Mouse (Mus musculus) heart, embryonic 15.5 days (tissue): ENCODE results near the gene Zranb3. TPM values are rescaled to one million over a fixed set of nuclear protein-coding genes. Genes with fewer than 3 reads are reported as not detected.
A peak's percentile ranks its signal among the peaks of the same experiment; 100 is the strongest.
"Not testable (repeated sequence)": the region's sequence is repeated elsewhere in the genome, so short reads cannot be mapped to it uniquely, and the experiment has no call there.

Source experiments
- ATAC-seq: fragments of 200-750 bp; cut with Nextera tagmentation; replicated peaks from 2 replicates; pipeline ENCODE4 v1.8.0; 2017; ENCODE audit warnings: low read depth, moderate TSS enrichment; ENCODE audit not compliant: insufficient number of reproducible peaks, insufficient read depth, low FRiP score
- H3K27ac ChIP-seq: fragments of 300-500 bp; sonication (generic); 2 replicates; pipeline ENCODE4 v1.5.1; 2015; ENCODE audit warnings: mild to moderate bottlenecking, inconsistent platforms
- H3K27me3 ChIP-seq: fragments of 300-500 bp; sonication (generic); 2 replicates; pipeline ENCODE4 v1.6.1; 2015; ENCODE audit warnings: inconsistent platforms
- H3K36me3 ChIP-seq: fragments of 300-500 bp; sonication (generic); 2 replicates; pipeline ENCODE4 v1.6.1; 2015; ENCODE audit warnings: mild to moderate bottlenecking, inconsistent platforms
- H3K4me1 ChIP-seq: fragments of 300-500 bp; sonication (generic); replicated peaks from 2 replicates; pipeline ENCODE4 v1.6.1; 2015; ENCODE audit warnings: inconsistent platforms
- H3K4me2 ChIP-seq: fragments of 300-500 bp; sonication (generic); 2 replicates; pipeline ENCODE4 v1.6.1; 2015; ENCODE audit warnings: inconsistent platforms, mild to moderate bottlenecking, moderate library complexity
- H3K4me3 ChIP-seq: fragments of 300-500 bp; sonication (generic); 2 replicates; pipeline ENCODE4 v1.5.1; 2015; ENCODE audit warnings: mild to moderate bottlenecking, inconsistent platforms
- H3K9ac ChIP-seq: fragments of 300-500 bp; sonication (generic); 2 replicates; pipeline ENCODE4 v1.6.1; 2015; ENCODE audit warnings: mild to moderate bottlenecking, inconsistent platforms
- H3K9me3 ChIP-seq: fragments of 300-500 bp; sonication (generic); replicated peaks from 2 replicates; pipeline ENCODE4 v1.6.1; 2016; ENCODE audit warnings: inconsistent platforms
- WGBS: fragments of 180-500 bp; shearing (Covaris S2); methylation state at CpG from one replicate; pipeline ENCODE4 v1.1.7; 2015; ENCODE audit warnings: mixed read lengths; 5-methylcytosine and 5-hydroxymethylcytosine counted together
- polyA plus RNA-seq: library from polyadenylated mRNA; unstranded; fragments of >200 nt; fragmentation: Nextera tagmentation; extraction: Ambion mirVana; gene quantifications from 2 replicates; pipeline ENCODE4 v1.2.1, GENCODE M21; 2015

Gene Zranb3
- polyA plus RNA-seq, 1 experiment from 2014 or later, result 5.3 TPM

GRCm38 (mm10) chr1:128013698-128014386, 89.0 kb downstream of the Zranb3 start:
- Histone ChIP-seq H3K4me3 (no peak overlapping the region), H3K9me3 (no peaks in the 10 kb centered on the region), H3K4me2 (no peak overlapping the region), H3K36me3 (no peaks in the 10 kb centered on the region), H3K27ac (no peak overlapping the region), H3K9ac (no peak overlapping the region), H3K27me3 (no peaks in the 10 kb centered on the region), H3K4me1 (no peaks in the 10 kb centered on the region)
- no peak for ATAC-seq
- 68% methylated on average over 4 of the region's 4 CpGs for WGBS

- H3K9me3 ChIP-seq, result no peaks in the 10 kb centered on the region
- H3K4me3 ChIP-seq, result no peak overlapping the region
- H3K4me2 ChIP-seq, result no peak overlapping the region
- no peak overlapping the region for H3K9ac ChIP-seq
- WGBS, result 96% methylated on average over 2 of the region's 2 CpGs
- ATAC-seq, result no peak
- H3K4me1 ChIP-seq, result no peaks in the 10 kb centered on the region
- no peak overlapping the region for H3K27ac ChIP-seq
- no peaks in the 10 kb centered on the region for H3K27me3 ChIP-seq
- no peaks in the 10 kb centered on the region for H3K36me3 ChIP-seq
These were observed 93.1 kb downstream of the Zranb3 start for GRCm38 (mm10) chr1:128009751-128010150.

GRCm38 (mm10) chr1:128006042-128006600, 96.7 kb downstream of the Zranb3 start:
- H3K36me3 ChIP-seq, H3K9ac ChIP-seq, ATAC-seq, H3K9me3 ChIP-seq, H3K4me1 ChIP-seq, H3K27me3 ChIP-seq, H3K4me2 ChIP-seq, H3K27ac ChIP-seq, H3K4me3 ChIP-seq: not testable (repeated sequence)
- 85% methylated on average over 11 of the region's 11 CpGs for WGBS

- H3K9me3 ChIP-seq, result no peaks in the 10 kb centered on the region
- H3K4me3 ChIP-seq, result no peak overlapping the region
- no peak overlapping the region for H3K9ac ChIP-seq
- H3K27me3 ChIP-seq, result no peaks in the 10 kb centered on the region
- no peak overlapping the region for H3K4me2 ChIP-seq
- H3K36me3 ChIP-seq, result no peaks in the 10 kb centered on the region
- 74% methylated on average over 2 of the region's 2 CpGs for WGBS
- ATAC-seq, result no peak
- H3K4me1 ChIP-seq, result no peaks in the 10 kb centered on the region
- H3K27ac ChIP-seq, result no peak overlapping the region
These were observed 98.5 kb downstream of the Zranb3 start for GRCm38 (mm10) chr1:128004371-128004720.

- H3K27ac ChIP-seq, result no peak overlapping the region
- H3K27me3 ChIP-seq, result no peaks in the 10 kb centered on the region
- H3K9ac ChIP-seq, result no peak overlapping the region
- no peaks in the 10 kb centered on the region for H3K4me1 ChIP-seq
- ATAC-seq, result no peak
- H3K4me2 ChIP-seq, result no peak overlapping the region
- H3K4me3 ChIP-seq, result no peak overlapping the region
- H3K36me3 ChIP-seq, result no peaks in the 10 kb centered on the region
- WGBS, result 88% methylated on average over 4 of the region's 4 CpGs
- H3K9me3 ChIP-seq, result no peaks in the 10 kb centered on the region
These were observed 99.0 kb downstream of the Zranb3 start for GRCm38 (mm10) chr1:128003712-128004370.

GRCm38 (mm10) chr1:128002159-128002558, 100.7 kb downstream of the Zranb3 start:
- Histone ChIP-seq H3K4me3 (no peak overlapping the region), H3K27ac (no peak overlapping the region), H3K4me2 (no peak overlapping the region), H3K4me1 (no peaks in the 10 kb centered on the region), H3K9ac (no peak overlapping the region), H3K9me3 (no peaks in the 10 kb centered on the region), H3K27me3 (no peaks in the 10 kb centered on the region), H3K36me3 (no peaks in the 10 kb centered on the region)
- ATAC-seq, result no peak
- WGBS, result 82% methylated on average over 2 of the region's 2 CpGs

GRCm38 (mm10) chr1:128000931-128001330, 101.9 kb downstream of the Zranb3 start:
- not testable (repeated sequence) for H3K36me3 ChIP-seq, H3K9ac ChIP-seq, H3K27me3 ChIP-seq, H3K4me2 ChIP-seq, H3K27ac ChIP-seq, H3K4me3 ChIP-seq, ATAC-seq, H3K4me1 ChIP-seq, H3K9me3 ChIP-seq
- 92% methylated on average over 4 of the region's 4 CpGs for WGBS

GRCm38 (mm10) chr1:127993892-127994291, 109.0 kb downstream of the Zranb3 start:
- no peak overlapping the region for H3K9ac ChIP-seq
- no peak for ATAC-seq
- H3K4me2 ChIP-seq, result no peak overlapping the region
- H3K4me1 ChIP-seq, result peaks cover 12% of the 10 kb centered on the region
- no peak overlapping the region for H3K27ac ChIP-seq
- no peaks in the 10 kb centered on the region; the same call in 1 of the 2 replicates for H3K36me3 ChIP-seq
- H3K4me3 ChIP-seq, result no peak overlapping the region
- H3K9me3 ChIP-seq, result no peaks in the 10 kb centered on the region
- H3K27me3 ChIP-seq, result no peaks in the 10 kb centered on the region
- 86% methylated on average over 4 of the region's 4 CpGs for WGBS

GRCm38 (mm10) chr1:127989876-127990731, 112.7 kb downstream of the Zranb3 start:
- Histone ChIP-seq H3K27ac (peak overlapping the region; percentile 37; the same call in 1 of the 2 replicates), H3K4me2 (peak overlapping the region; percentile 31), H3K4me3 (no peak overlapping the region; the same call in 1 of the 2 replicates), H3K36me3 (no peaks in the 10 kb centered on the region; the same call in 1 of the 2 replicates), H3K4me1 (peaks cover 12% of the 10 kb centered on the region), H3K27me3 (no peaks in the 10 kb centered on the region), H3K9ac (no peak overlapping the region), H3K9me3 (no peaks in the 10 kb centered on the region)
- WGBS, result 39% methylated on average over 9 of the region's 9 CpGs
- peak; percentile 39 for ATAC-seq

- H3K27ac ChIP-seq, result peak overlapping the region; percentile 37; the same call in 1 of the 2 replicates
- no peak overlapping the region for H3K4me3 ChIP-seq
- no peak overlapping the region for H3K4me2 ChIP-seq
- no peak overlapping the region for H3K9ac ChIP-seq
- no peak for ATAC-seq
- WGBS, result 81% methylated on average over 4 of the region's 4 CpGs
- no peaks in the 10 kb centered on the region for H3K27me3 ChIP-seq
- H3K4me1 ChIP-seq, result peaks cover 12% of the 10 kb centered on the region
- H3K36me3 ChIP-seq, result no peaks in the 10 kb centered on the region; the same call in 1 of the 2 replicates
- no peaks in the 10 kb centered on the region for H3K9me3 ChIP-seq
These were observed 113.5 kb downstream of the Zranb3 start for GRCm38 (mm10) chr1:127989387-127989786.

GRCm38 (mm10) chr1:127988246-127988645, 114.6 kb downstream of the Zranb3 start:
- no peaks in the 10 kb centered on the region; the same call in 1 of the 2 replicates for H3K36me3 ChIP-seq
- 82% methylated on average over 3 of the region's 3 CpGs for WGBS
- no peak for ATAC-seq
- H3K4me1 ChIP-seq, result peaks cover 12% of the 10 kb centered on the region
- no peak overlapping the region for H3K4me3 ChIP-seq
- H3K9ac ChIP-seq, result no peak overlapping the region
- no peaks in the 10 kb centered on the region for H3K27me3 ChIP-seq
- H3K4me2 ChIP-seq, result no peak overlapping the region
- H3K27ac ChIP-seq, result no peak overlapping the region
- no peaks in the 10 kb centered on the region for H3K9me3 ChIP-seq
